Mouse (Mus musculus) spleen, adult 10 weeks (tissue): ENCODE results near the gene Osmr. TPM values are rescaled to one million over a fixed set of nuclear protein-coding genes. Genes with fewer than 3 reads are reported as not detected.

ENCODE experiments used
- polyA plus RNA-seq: library from polyadenylated mRNA; stranded (reverse); fragments of 350-450 nt; fragmentation: Illumina TruSeq; extraction: RNeasy Lipid Tissue Mini Kit (QIAGEN cat#74804); gene quantifications from one replicate; pipeline ENCODE4 v1.2.3, GENCODE M21; 2015; ENCODE audit warnings: low replicate concordance; ENCODE audit not compliant: insufficient read depth

Gene Osmr
- polyA plus RNA-seq: 23.4 TPM

GRCm38 (mm10) chr15:6874601-6875019 lies at the start of gene Osmr:
Gene Osmr, minus strand, starts transcription at chr15:6874969.

Other genes starting within 250 kb of the Osmr start
- 39.6 TPM for gene Rictor, start 166.6 kb downstream of the Osmr start, polyA plus RNA-seq
- gene Lifr, start 215.6 kb upstream of the Osmr start, polyA plus RNA-seq: 32.5 TPM